ENCODE assay signal across 14 mouse cellular contexts in genomic region chr1:11990011-11990410, GRCm38 (mm10).
"Had no signal": no experiment of that assay in that cellular context is flagged by ENCODE, and none has a peak within 500 bp of the region (broad histone marks: within the 10 kb centered on the region; RNA-seq: fewer than 3 reads in every experiment).

No protein-coding gene starts in this region.

- H3K27ac ChIP-seq: layer of hippocampus, adult 2 months; limb, embryonic 13.5 days; liver, embryonic 14.5 days; midbrain, embryonic 13.5 days; neural tube, embryonic 15.5 days had no signal

- H3K4me1 ChIP-seq: midbrain, embryonic 13.5 days; neural tube, embryonic 15.5 days had no signal

- H3K4me2 ChIP-seq: limb, embryonic 13.5 days; midbrain, embryonic 13.5 days; neural tube, embryonic 15.5 days had no signal

- H3K9ac ChIP-seq: limb, embryonic 13.5 days; liver, embryonic 14.5 days; midbrain, embryonic 13.5 days; neural tube, embryonic 15.5 days had no signal

- ATAC-seq: midbrain, embryonic 13.5 days had no signal

- H3K4me3 ChIP-seq: layer of hippocampus, adult 2 months; limb, embryonic 13.5 days; midbrain, embryonic 13.5 days; myocyte; neural tube, embryonic 15.5 days had no signal

- H3K36me3 ChIP-seq: limb, embryonic 13.5 days; midbrain, embryonic 13.5 days; neural tube, embryonic 15.5 days had no signal

- H3K9me3 ChIP-seq: limb, embryonic 13.5 days; midbrain, embryonic 13.5 days; neural tube, embryonic 15.5 days had no signal

- DNase-seq: kidney, adult 9 months; kidney, postnatal 36 days; left cerebral cortex, postnatal 4 days; lung, adult 18-20 months; right cerebral cortex, adult 18-20 months; right cerebral cortex, postnatal 25 days; thymus, adult 2 months; thymus, postnatal 36 days had no signal

- H3K27me3 ChIP-seq: limb, embryonic 13.5 days; midbrain, embryonic 13.5 days; neural tube, embryonic 15.5 days had no signal
